In the genomic region with DNA sequence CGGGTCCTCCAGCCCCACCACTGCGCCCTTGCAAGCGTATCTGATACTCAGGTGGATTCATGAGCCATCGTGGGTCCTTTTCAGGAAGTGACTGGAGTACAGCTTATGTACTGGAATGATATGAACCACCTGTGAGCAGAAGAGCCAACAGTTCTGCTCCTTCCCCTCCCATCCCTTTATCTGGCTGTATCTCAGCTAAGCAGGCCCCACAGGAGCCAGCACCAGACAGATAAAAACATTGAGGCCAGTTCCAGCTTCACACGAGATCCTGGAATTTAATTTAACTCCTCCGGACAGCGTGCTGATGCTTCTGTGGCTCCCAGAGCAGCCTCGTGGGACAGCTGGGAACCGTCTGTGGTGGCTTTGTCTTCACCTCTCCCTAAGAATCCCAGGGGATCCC, we compare ENCODE assay signal across 22 mouse cellular contexts. TPM values are rescaled to one million over a fixed set of nuclear protein-coding genes. Genes with fewer than 3 reads are reported as not detected.
DNase-seq lines count a peak whose midpoint lies in the region; ATAC-seq and TF ChIP-seq lines count a peak whose summit lies in the region.
"Had no signal": no experiment of that assay in that cellular context is flagged by ENCODE, and none has a peak within 500 bp of the region (broad histone marks: within the 10 kb centered on the region; RNA-seq: fewer than 3 reads in every experiment).

No protein-coding gene starts in this region.

- H3K9me3 ChIP-seq in intestine, embryonic 14.5 days (ENCODE audit: control insufficient read depth, low read length) = no peaks in the 10 kb centered on the region
- H3K9me3 ChIP-seq in intestine, postnatal 0 days (ENCODE audit: control insufficient read depth) = no peaks in the 10 kb centered on the region
- H3K9me3 ChIP-seq in liver, embryonic 15.5 days (replicated peaks) = no peaks in the 10 kb centered on the region
- no peaks in the 10 kb centered on the region for H3K9me3 ChIP-seq in stomach, postnatal 0 days (ENCODE audit: control insufficient read depth, low read length)
- H3K9me3 ChIP-seq: embryonic facial prominence, embryonic 15.5 days; forebrain, embryonic 13.5 days; heart, embryonic 13.5 days; neural tube, embryonic 12.5 days had no signal

- ATAC-seq in intestine, embryonic 14.5 days (replicated peaks; ENCODE audit: low FRiP score, low TSS enrichment, low read depth) = no peak; the same call in 1 of the 2 replicates
- ATAC-seq in intestine, postnatal 0 days = no peak
- ATAC-seq in erythroid progenitor cell, adult 5-6 weeks (replicated peaks; ENCODE audit: low FRiP score, poor library complexity, severe bottlenecking) = peak; percentile 68
- ATAC-seq in liver, embryonic 15.5 days (ENCODE audit: insufficient read depth) = peak; percentile 88
- ATAC-seq in stomach, postnatal 0 days (ENCODE audit: low FRiP score, low TSS enrichment) = no peak
- ATAC-seq: forebrain, embryonic 13.5 days had no signal

- H3K4me3 ChIP-seq in intestine, embryonic 14.5 days (ENCODE audit: low read depth, low read length) = no peak overlapping the region
- H3K4me3 ChIP-seq in intestine, postnatal 0 days (ENCODE audit: low read depth, low read length) = no peak overlapping the region
- H3K4me3 ChIP-seq in liver, embryonic 15.5 days (replicated peaks) = no peak overlapping the region
- H3K4me3 ChIP-seq in stomach, postnatal 0 days (ENCODE audit: low read depth, low read length) = no peak overlapping the region
- H3K4me3 ChIP-seq: embryonic facial prominence, embryonic 15.5 days; forebrain, embryonic 13.5 days; heart, embryonic 13.5 days; neural tube, embryonic 12.5 days had no signal

- no peak overlapping the region for H3K9ac ChIP-seq in intestine, embryonic 14.5 days (ENCODE audit: low read length)
- no peak overlapping the region for H3K9ac ChIP-seq in intestine, postnatal 0 days (ENCODE audit: low read depth, low read length)
- no peak overlapping the region for H3K9ac ChIP-seq in liver, embryonic 15.5 days
- H3K9ac ChIP-seq in stomach, postnatal 0 days (ENCODE audit: low read length) = no peak overlapping the region
- H3K9ac ChIP-seq: embryonic facial prominence, embryonic 15.5 days; forebrain, embryonic 13.5 days; heart, embryonic 13.5 days; neural tube, embryonic 12.5 days had no signal

- WGBS in intestine, embryonic 14.5 days = 28% methylated on average over 9 of the region's 9 CpGs
- WGBS in intestine, postnatal 0 days = 61% methylated on average over 9 of the region's 9 CpGs
- whole genome bisulfite sequencing in liver, embryonic 15.5 days (ENCODE audit: insufficient replicate concordance) = 28% methylated on average over 9 of the region's 9 CpGs
- WGBS in stomach, postnatal 0 days = 44% methylated on average over 9 of the region's 9 CpGs

- H3K4me2 ChIP-seq in intestine, embryonic 14.5 days (ENCODE audit: low read length) = no peak overlapping the region
- H3K4me2 ChIP-seq in intestine, postnatal 0 days (replicated peaks; ENCODE audit: low read depth) = no peak overlapping the region
- H3K4me2 ChIP-seq in liver, embryonic 15.5 days = peak overlapping the region; percentile 44
- no peak overlapping the region for H3K4me2 ChIP-seq in stomach, postnatal 0 days (replicated peaks; ENCODE audit: low read depth)
- H3K4me2 ChIP-seq: embryonic facial prominence, embryonic 15.5 days; forebrain, embryonic 13.5 days; heart, embryonic 13.5 days; neural tube, embryonic 12.5 days had no signal

- DNase-seq in intestine, embryonic 14.5 days (ENCODE audit: low spot score) = no peak
- DNase-seq in stomach, postnatal 0 days (ENCODE audit: low spot score) = no peak
- no peak for DNase-seq in neural tube, embryonic 10.5 days (ENCODE audit: extremely low spot score, low spot score)
- no peak for DNase-seq in urinary bladder, postnatal 10 days (ENCODE audit: low spot score)
- DNase-seq in left cerebral cortex, postnatal 25 days (ENCODE audit: low spot score in 2 of 2) = no peak
- DNase-seq: adrenal gland, postnatal 14 days; cerebellum, adult 9-11 months; embryo, embryonic 11 days; heart, postnatal 4 days; kidney, postnatal 36 days; layer of hippocampus, adult 9-11 months; lung, postnatal 10 days; right cerebral cortex, postnatal 14 days; thymus, postnatal 36 days had no signal

- no peak for TF ChIP-seq EP300 in stomach, postnatal 0 days (optimal IDR thresholded peaks at IDR 0.05)

- intact Hi-C loops in left cerebral cortex, postnatal 25 days (cut with DNase I) = no loop called here

- TF ChIP-seq CTCF in intestine, postnatal 0 days (IDR thresholded peaks at IDR 0.05; ENCODE audit: low read depth) = no peak
- TF ChIP-seq CTCF in stomach, postnatal 0 days (IDR thresholded peaks at IDR 0.05; ENCODE audit: low read depth) = no peak

- H3K4me1 ChIP-seq in intestine, embryonic 14.5 days (replicated peaks; ENCODE audit: control insufficient read depth, insufficient read depth, low read length) = 0 out of 2 replicates have a peak, but pooled peaks cover 6% of the 10 kb centered on the region
- H3K4me1 ChIP-seq in intestine, postnatal 0 days (replicated peaks; ENCODE audit: control insufficient read depth, insufficient read depth, low read length) = no peaks in the 10 kb centered on the region
- peaks cover 25% of the 10 kb centered on the region for H3K4me1 ChIP-seq in liver, embryonic 15.5 days (replicated peaks)
- H3K4me1 ChIP-seq in stomach, postnatal 0 days (replicated peaks; ENCODE audit: control insufficient read depth, insufficient read depth) = no peaks in the 10 kb centered on the region
- H3K4me1 ChIP-seq: embryonic facial prominence, embryonic 15.5 days; neural tube, embryonic 12.5 days had no signal

- peak overlapping the region; percentile 48; the same call in 1 of the 2 replicates for H3K27ac ChIP-seq in intestine, embryonic 14.5 days (ENCODE audit: low read depth)
- no peak overlapping the region for H3K27ac ChIP-seq in intestine, postnatal 0 days (ENCODE audit: low read depth, low read length)
- peak overlapping the region; percentile 70 for H3K27ac ChIP-seq in liver, embryonic 15.5 days (replicated peaks)
- H3K27ac ChIP-seq in stomach, postnatal 0 days (replicated peaks) = 0 out of 2 replicates have a peak overlapping the region, but pooled peaks have one; percentile 24
- H3K27ac ChIP-seq: embryonic facial prominence, embryonic 15.5 days; forebrain, embryonic 13.5 days; heart, embryonic 13.5 days; neural tube, embryonic 12.5 days had no signal

- no peaks in the 10 kb centered on the region for H3K36me3 ChIP-seq in intestine, embryonic 14.5 days (ENCODE audit: control insufficient read depth, insufficient read depth, low read length)
- H3K36me3 ChIP-seq in intestine, postnatal 0 days (ENCODE audit: control insufficient read depth, insufficient read depth) = no peaks in the 10 kb centered on the region
- no peaks in the 10 kb centered on the region for H3K36me3 ChIP-seq in liver, embryonic 15.5 days (replicated peaks)
- H3K36me3 ChIP-seq in stomach, postnatal 0 days (ENCODE audit: control insufficient read depth, insufficient read depth, low read length) = no peaks in the 10 kb centered on the region
- H3K36me3 ChIP-seq: embryonic facial prominence, embryonic 15.5 days; heart, embryonic 13.5 days; neural tube, embryonic 12.5 days had no signal

- H3K27me3 ChIP-seq in intestine, embryonic 14.5 days (replicated peaks; ENCODE audit: control insufficient read depth, insufficient read depth, low read length) = no peaks in the 10 kb centered on the region
- no peaks in the 10 kb centered on the region for H3K27me3 ChIP-seq in intestine, postnatal 0 days (replicated peaks; ENCODE audit: control insufficient read depth, insufficient read depth, low read length)
- 0 out of 2 replicates have a peak, but pooled peaks cover 15% of the 10 kb centered on the region for H3K27me3 ChIP-seq in liver, embryonic 15.5 days
- no peaks in the 10 kb centered on the region; the same call in 1 of the 2 replicates for H3K27me3 ChIP-seq in stomach, postnatal 0 days (ENCODE audit: control insufficient read depth, insufficient read depth, low read length)
- H3K27me3 ChIP-seq: CH12.LX; embryonic facial prominence, embryonic 15.5 days; forebrain, embryonic 13.5 days; neural tube, embryonic 12.5 days had no signal

RNA-seq across cellular contexts. Expression of a gene that starts 53.1 kb away (rescaled TPM):
- polyA plus RNA-seq in intestine, embryonic 14.5 days (2014; fragmentation: Nextera tagmentation; extraction: Ambion mirVana) = 96.9 and 115 TPM in 2 replicates
- 350 and 391 TPM in 2 replicates for polyA plus RNA-seq in intestine, postnatal 0 days (2015; fragmentation: Nextera tagmentation; extraction: Ambion mirVana)
- not detected in 2 replicates for total RNA-seq in erythroid progenitor cell, adult 5-6 weeks (2015; ENCODE audit: low replicate concordance)
- total RNA-seq in erythroid progenitor cell, adult 5-6 weeks (2017; ENCODE audit: low replicate concordance) = 1.7 and 3.5 TPM in 2 replicates
- 84.6 and 101 TPM in 2 replicates for polyA plus RNA-seq in liver, embryonic 15.5 days (2015; fragmentation: Nextera tagmentation; extraction: Ambion mirVana)
- 6.8 and 7.5 TPM in 2 replicates for polyA plus RNA-seq in stomach, postnatal 0 days (2015; fragmentation: Nextera tagmentation; extraction: Ambion mirVana)
- total RNA-seq in left cerebral cortex, postnatal 25 days (2021) = 1 to 10 TPM; 5.7 to 6.4 TPM

Comparison
In these comparisons a context has a peak if more than half of its experiments do, and no peak if none do; other contexts are left out.
1. ATAC-seq: peak in erythroid progenitor cell, adult 5-6 weeks (single experiment) and liver, embryonic 15.5 days (single experiment); none in intestine, embryonic 14.5 days (single experiment), intestine, postnatal 0 days (single experiment) and stomach, postnatal 0 days (single experiment).
2. RNA of a gene that starts 53.1 kb away (polyA plus RNA-seq): 350 to 391 TPM in intestine, postnatal 0 days, 96.9 to 115 TPM in intestine, embryonic 14.5 days and 84.6 to 101 TPM in liver, embryonic 15.5 days; 6.8 to 7.5 TPM in stomach, postnatal 0 days; every median in the first group is over 10 times any median in the second.